Mouse (Mus musculus) bone marrow macrophage, adult 2 months (primary cell): ENCODE results near the gene Fam19a5. TPM values are rescaled to one million over a fixed set of nuclear protein-coding genes. Genes with fewer than 3 reads are reported as not detected.

Source experiments
- H3K27ac ChIP-seq: 2 replicates; pipeline ENCODE4 v1.5.1; 2012; ENCODE audit warnings: low read depth, low read length; ENCODE audit not compliant: insufficient read depth
- H3K4me1 ChIP-seq: 2 replicates; pipeline ENCODE4 v1.6.1; 2012; ENCODE audit warnings: low read length; ENCODE audit not compliant: control insufficient read depth, insufficient read depth
- H3K4me3 ChIP-seq: 2 replicates; pipeline ENCODE4 v1.5.1; 2012; ENCODE audit warnings: mild to moderate bottlenecking, low read length, moderate library complexity; ENCODE audit not compliant: insufficient read depth
- CTCF ChIP-seq: IDR thresholded peaks from 2 replicates; pipeline ENCODE4 v1.5.1; 2012; ENCODE audit warnings: low read depth, mild to moderate bottlenecking, low read length, moderate library complexity
- POLR2A ChIP-seq: IDR thresholded peaks from 2 replicates; pipeline ENCODE4 v1.6.1; 2012; ENCODE audit warnings: mild to moderate bottlenecking, low read depth, low read length, borderline replicate concordance
- polyA plus RNA-seq: library from polyadenylated mRNA; stranded (reverse); fragments of >200 nt; gene quantifications from 2 replicates; pipeline ENCODE4 v1.2.4, GENCODE M21; 2012; ENCODE audit not compliant: missing spikeins, insufficient read depth, insufficient read length

Gene Fam19a5
- polyA plus RNA-seq, 1 experiment, result not detected

DNA sequence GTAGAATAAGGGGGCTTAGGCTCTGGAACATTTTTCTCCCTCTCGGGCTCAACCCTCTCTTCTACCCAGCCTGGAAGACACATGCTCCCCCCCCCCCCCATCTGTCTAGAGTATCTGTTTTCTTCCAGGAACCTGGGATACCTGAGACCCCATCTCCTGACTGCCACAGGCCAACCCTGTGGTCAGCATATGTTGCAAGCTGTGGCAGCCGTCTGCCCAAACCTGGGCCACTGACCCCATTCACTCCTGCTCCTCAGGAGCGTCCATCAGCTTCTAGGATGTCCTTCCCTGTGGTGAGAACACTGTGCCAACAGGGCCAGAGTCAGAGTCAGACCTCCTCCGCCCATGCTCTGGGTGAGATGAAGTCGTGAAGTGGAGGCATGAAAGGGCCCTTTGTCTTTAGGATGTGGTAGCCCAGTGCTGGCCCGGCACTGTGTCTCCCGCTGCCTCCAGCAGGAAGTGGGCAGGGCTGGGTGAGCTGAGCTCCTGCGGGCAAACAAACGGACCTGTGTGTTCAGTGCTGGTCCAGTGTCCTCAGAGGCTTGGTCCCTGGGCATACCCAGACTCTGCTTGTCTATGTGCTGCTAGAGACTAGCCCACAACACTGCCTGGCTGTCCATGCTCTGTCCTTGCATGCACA, 171.1 kb downstream of the Fam19a5 start:
- TF ChIP-seq CTCF (no peak), POLR2A (no peak)
- Histone ChIP-seq H3K4me1 (no peaks in the 10 kb centered on the region), H3K4me3 (no peak overlapping the region), H3K27ac (no peak overlapping the region)

DNA sequence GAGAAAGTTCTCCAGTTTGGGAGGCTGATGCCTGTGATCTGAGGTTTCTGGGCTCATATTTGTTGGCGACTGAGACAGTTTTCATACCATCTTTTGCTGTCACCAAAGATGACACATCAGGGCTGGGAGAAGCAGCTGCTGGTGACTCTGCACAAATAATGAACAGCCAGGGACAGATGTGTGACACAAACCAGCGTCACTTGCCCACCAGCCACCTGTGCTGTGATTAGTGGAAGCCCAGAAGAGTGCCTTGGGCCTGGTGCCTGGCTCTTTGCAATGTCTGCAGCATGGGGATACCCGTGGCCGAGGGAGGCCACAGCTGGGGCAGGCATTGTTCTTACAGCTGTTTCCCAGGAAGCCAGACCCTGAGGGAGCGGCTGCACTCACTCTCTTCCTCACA, 173.0 kb downstream of the Fam19a5 start:
- H3K27ac ChIP-seq, result no peak overlapping the region
- no peak for TF ChIP-seq POLR2A
- TF ChIP-seq CTCF, result no peak
- H3K4me3 ChIP-seq, result no peak overlapping the region
- no peaks in the 10 kb centered on the region for H3K4me1 ChIP-seq

DNA sequence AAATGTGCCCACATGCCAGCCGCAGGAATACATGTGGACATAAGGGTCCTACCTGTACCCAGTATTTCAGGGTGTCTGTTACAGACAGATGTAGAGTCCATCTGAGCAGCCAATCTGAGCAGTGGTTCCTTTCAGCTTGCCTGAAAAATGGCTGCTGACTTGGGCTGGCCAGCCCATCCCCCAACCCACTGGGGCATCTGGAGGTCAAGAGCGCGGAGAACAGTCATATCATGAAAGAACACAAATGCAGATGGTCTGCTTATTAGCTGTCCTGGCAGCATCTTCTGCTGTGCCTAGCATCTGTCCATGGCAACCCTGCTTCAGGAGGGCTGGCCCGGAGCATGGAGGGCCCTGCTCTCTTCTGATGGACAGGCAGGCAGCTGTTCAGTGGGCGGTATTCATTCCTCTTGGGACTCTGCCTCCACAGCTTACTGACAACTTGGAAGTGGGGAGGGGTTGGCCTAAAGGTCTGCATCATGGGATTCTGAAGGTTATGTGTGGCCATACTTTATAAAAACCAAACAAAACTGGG, 179.4 kb downstream of the Fam19a5 start:
- TF ChIP-seq CTCF, result no peak
- no peak for TF ChIP-seq POLR2A
- no peaks in the 10 kb centered on the region for H3K4me1 ChIP-seq
- H3K4me3 ChIP-seq, result no peak overlapping the region
- H3K27ac ChIP-seq, result no peak overlapping the region

DNA sequence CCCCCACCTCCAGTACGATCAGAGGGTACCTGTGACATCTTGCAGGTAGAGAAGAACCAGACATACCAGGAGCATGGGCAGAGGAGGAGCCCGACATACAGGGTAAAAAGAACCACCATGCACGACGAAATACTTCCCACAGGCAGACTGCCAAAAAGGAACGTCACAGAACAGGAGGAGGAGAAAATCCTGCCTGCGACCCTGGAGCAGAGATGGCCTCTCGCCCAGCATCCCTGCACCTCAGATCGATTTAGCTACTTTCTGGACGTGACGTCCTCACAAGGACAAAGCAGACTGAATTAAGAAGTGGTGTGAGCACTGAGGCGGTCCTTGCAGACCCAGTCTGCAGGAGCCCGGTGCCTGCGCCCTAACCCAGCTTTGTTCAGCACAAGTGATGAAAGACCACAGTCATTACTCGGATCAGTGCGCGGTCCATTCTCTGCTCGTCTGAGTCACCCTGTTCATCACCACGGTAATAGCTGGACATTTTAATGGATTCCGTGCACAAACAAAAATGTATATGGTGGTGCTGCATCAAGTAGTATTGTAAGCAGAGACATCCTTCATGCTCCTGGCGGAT, 182.6 kb downstream of the Fam19a5 start:
- Histone ChIP-seq H3K4me3 (no peak overlapping the region), H3K4me1 (no peaks in the 10 kb centered on the region), H3K27ac (no peak overlapping the region)
- TF ChIP-seq POLR2A (no peak), CTCF (no peak)

DNA sequence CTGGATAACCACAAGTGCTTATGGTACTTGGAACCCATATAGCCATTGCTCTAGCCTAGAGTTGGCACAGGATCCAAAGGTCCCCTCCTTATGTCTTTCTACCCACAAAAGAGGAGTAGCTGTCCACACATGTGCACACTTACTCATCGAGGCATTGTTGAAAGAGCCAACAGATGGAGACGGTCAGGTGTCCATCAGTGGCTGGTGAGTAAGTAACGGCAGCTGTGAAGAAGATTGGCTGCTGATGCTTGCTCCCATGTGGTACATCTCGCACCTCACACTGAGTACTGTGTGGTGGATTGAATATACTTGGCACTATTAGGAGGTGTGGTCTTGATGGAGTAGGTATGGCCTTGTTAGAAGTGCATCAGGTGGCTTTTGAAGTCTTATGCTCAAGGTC, 192.2 kb downstream of the Fam19a5 start:
- H3K4me3 ChIP-seq, result no peak overlapping the region
- no peak overlapping the region for H3K27ac ChIP-seq
- TF ChIP-seq POLR2A (no peak), CTCF (no peak)
- no peaks in the 10 kb centered on the region for H3K4me1 ChIP-seq

DNA sequence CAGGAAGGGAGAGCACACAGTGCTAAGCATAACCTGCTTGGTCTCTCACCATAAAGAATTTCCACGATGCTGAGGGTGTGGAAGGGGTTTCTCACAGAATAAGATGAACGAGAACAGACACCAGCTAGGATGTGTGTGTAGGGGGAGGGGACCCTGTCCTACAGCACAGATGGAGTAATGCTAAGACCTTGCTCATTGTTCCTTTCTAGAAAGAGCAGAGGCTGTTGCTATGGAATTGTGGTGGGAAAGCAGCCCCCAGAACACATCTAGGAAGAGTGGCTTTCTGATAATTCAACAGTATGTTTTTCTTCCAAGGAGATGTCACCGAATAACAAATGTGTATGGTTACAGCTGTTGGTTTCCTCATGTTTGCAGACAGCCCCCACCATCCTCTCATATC, 211.4 kb downstream of the Fam19a5 start:
- H3K4me3 ChIP-seq, result no peak overlapping the region
- no peak for TF ChIP-seq POLR2A
- TF ChIP-seq CTCF, result no peak
- no peak overlapping the region for H3K27ac ChIP-seq
- no peaks in the 10 kb centered on the region for H3K4me1 ChIP-seq

DNA sequence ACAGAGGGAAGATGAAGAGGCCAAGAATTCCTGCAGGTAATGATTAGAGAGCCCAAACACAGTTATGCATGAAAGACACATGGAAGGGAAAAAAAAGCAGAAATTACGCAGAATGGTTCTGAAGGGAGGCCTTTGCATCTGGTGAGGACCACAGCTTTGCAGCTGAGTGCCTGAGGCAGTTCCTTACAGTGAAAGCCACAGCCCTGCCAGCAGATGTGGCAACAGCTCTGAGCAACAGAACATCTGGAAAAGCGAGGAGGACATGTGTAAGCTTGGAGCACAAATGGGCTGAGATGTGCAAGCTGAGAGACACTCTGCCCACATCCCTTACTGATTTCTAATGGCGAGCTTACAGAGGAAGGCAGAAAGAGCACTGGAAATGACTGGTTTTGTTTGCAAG, 221.8 kb downstream of the Fam19a5 start:
- Histone ChIP-seq H3K27ac (no peak overlapping the region), H3K4me3 (no peak overlapping the region)
- TF ChIP-seq CTCF, result no peak
- TF ChIP-seq POLR2A, result no peak

DNA sequence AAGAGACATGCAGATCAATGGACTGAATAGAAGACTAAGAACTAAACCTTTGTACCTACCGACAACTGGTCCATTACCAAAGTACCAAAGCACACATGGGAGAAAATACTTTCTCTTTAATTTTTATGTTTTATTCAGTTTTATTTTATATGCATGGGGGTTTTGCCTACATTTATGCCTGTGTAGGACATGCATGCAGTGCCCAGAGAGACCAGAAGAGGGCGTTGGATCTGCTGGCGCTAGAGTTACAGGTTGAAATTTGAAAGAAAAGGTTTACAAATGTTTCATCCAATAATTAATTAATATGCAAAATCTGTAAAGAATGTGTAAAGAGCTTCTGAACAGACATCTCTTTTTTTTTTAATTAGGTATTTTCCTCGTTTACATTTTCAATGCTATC, 229.9 kb downstream of the Fam19a5 start:
- Histone ChIP-seq H3K27ac (no peak overlapping the region), H3K4me1 (no peaks in the 10 kb centered on the region), H3K4me3 (no peak overlapping the region)
- no peak for TF ChIP-seq POLR2A
- TF ChIP-seq CTCF, result no peak

More for the DNA sequence above, 221.8 kb downstream of the Fam19a5 start:
- H3K4me1 ChIP-seq, result no peaks in the 10 kb centered on the region

DNA sequence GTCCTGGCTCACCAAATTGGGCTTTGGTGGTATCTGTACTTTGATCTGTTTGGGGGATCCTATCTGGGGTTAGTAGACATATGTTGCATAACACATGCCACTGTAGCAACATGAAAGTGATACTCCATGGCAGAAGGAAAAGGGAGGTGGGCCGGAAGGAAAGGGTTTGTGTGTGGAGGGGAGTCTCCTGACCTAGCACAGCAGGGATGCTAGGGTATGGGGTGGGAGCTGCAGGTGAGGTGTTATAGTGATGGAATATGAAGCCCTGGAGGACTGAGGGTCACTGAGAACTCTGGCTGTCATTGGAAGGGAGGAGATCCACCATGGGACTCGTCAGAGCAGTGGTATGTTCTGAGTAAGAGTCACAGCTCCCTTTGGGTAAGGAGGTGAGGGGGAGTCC, 239.2 kb downstream of the Fam19a5 start:
- no peak overlapping the region for H3K27ac ChIP-seq

DNA sequence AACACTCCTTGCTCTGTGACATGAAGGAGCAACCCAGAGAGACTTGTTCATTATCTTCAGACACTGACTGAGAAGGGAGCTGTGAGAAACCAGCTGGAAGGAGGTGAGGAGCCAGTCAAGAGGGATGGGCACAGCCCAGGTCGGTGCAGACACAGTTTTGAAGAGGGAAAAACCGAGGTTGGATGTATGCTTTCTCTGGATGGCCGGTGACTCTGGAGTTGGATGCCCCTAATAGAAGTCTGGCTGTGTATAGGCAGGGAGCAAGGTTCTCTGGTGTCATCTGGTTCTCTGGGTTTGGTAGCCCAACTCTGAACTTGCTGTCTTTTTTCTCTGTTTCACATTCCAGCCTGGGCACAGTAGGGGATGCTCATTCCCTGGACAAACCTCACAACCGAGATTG, 245.6 kb downstream of the Fam19a5 start:
- Histone ChIP-seq H3K27ac (no peak overlapping the region), H3K4me1 (no peaks in the 10 kb centered on the region), H3K4me3 (no peak overlapping the region)
- TF ChIP-seq CTCF (no peak), POLR2A (no peak)

More for the DNA sequence above, 239.2 kb downstream of the Fam19a5 start:
- Histone ChIP-seq H3K4me1 (no peaks in the 10 kb centered on the region), H3K4me3 (no peak overlapping the region)
- TF ChIP-seq POLR2A (no peak), CTCF (no peak)

DNA sequence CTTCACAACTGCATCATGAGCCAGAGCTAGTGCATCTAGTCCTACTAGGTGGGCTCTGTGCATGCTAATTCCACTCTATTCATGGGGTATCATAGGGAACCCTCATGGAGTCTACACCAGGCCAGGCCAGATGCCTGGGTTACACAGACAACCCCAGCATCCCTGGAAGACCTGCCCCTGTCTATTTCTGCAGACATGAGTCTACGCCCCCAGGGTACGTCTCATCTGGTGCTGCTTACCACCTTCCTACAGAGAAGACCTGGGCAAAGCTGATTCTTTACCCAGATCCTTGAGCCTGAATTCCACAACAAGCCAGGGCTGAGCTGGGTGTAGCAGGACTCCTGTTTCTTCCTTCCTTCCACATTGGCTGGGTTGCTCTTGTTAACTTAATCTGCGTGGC, 249.6 kb downstream of the Fam19a5 start:
- no peak for TF ChIP-seq CTCF
- no peak for TF ChIP-seq POLR2A
- no peak overlapping the region for H3K27ac ChIP-seq
- H3K4me1 ChIP-seq, result no peaks in the 10 kb centered on the region
- H3K4me3 ChIP-seq, result no peak overlapping the region
